Mouse (Mus musculus) limb, embryonic 15.5 days (tissue): ENCODE data around the gene Apod. TPM values are rescaled to one million over a fixed set of nuclear protein-coding genes. Genes with fewer than 3 reads are reported as not detected.

ENCODE experiments used
- microRNA-seq: library from miRNA; unstranded; fragments of <30 nt; microRNA quantifications from one replicate; pipeline ENCODE4, GENCODE M21; 2016
- polyA plus RNA-seq: library from polyadenylated mRNA; unstranded; fragments of >200 nt; fragmentation: Nextera tagmentation; extraction: Ambion mirVana; gene quantifications from 2 replicates; pipeline ENCODE4 v1.2.1, GENCODE M21; 2015

Apod gene
- polyA plus RNA-seq, 1 experiment from 2014 or later: 97.6 TPM

Small RNAs within 50 kb of the gene (microRNA-seq; reads per million reads assigned to microRNA genes)
- not detected for gene Gm27415

Other genes starting within 250 kb of the Apod start
- 12.1 and 17.3 TPM in 2 replicates for gene Xxylt1, start 233.4 kb downstream of the Apod start, polyA plus RNA-seq
- gene Acap2, start 113.6 kb downstream of the Apod start, polyA plus RNA-seq: 24.8 and 26.5 TPM in 2 replicates
- gene Ppp1r2, start 39.5 kb downstream of the Apod start, polyA plus RNA-seq: 88.9 and 98.3 TPM in 2 replicates
- 33.6 and 43.4 TPM in 2 replicates for gene Bdh1, start 107.5 kb upstream of the Apod start, polyA plus RNA-seq